Mouse (Mus musculus): ENCODE measurements around the gene Txndc8. TPM values are rescaled to one million over a fixed set of nuclear protein-coding genes. Genes with fewer than 3 reads are reported as not detected.

Txndc8 gene
- polyA plus RNA-seq, 1 experiment from 2014 or later: not detected

GRCm38 (mm10) chr4:57974400-57975117, 34.4 kb downstream of the Txndc8 start:
- no peak overlapping the region for H3K4me3 ChIP-seq
- H3K27ac ChIP-seq: no peak overlapping the region
- no peaks in the 10 kb centered on the region for H3K36me3 ChIP-seq
- 0 out of 2 replicates have a peak, but pooled peaks cover 6% of the 10 kb centered on the region for H3K9me3 ChIP-seq
- WGBS: 90% methylated on average over 6 of the region's 6 CpGs
- no peaks in the 10 kb centered on the region for H3K4me1 ChIP-seq (replicated peaks)
- H3K27me3 ChIP-seq (ENCODE audit: insufficient read depth, poor library complexity, severe bottlenecking): no peaks in the 10 kb centered on the region
- DNase-seq (ENCODE audit: low spot score): no peak

- Histone ChIP-seq H3K36me3 (no peaks in the 10 kb centered on the region), H3K9me3 (no peaks in the 10 kb centered on the region), H3K4me3 (no peak overlapping the region), H3K27me3 (ENCODE audit: insufficient read depth, poor library complexity, severe bottlenecking) (no peaks in the 10 kb centered on the region), H3K27ac (no peak overlapping the region), H3K4me1 (replicated peaks) (no peaks in the 10 kb centered on the region)
- no peak for DNase-seq (ENCODE audit: low spot score)
- 85% methylated on average over 6 of the region's 6 CpGs for whole genome bisulfite sequencing
Measured at GRCm38 (mm10) chr4:57973592-57974268, 35.2 kb downstream of the Txndc8 start.

- H3K27me3 ChIP-seq (ENCODE audit: insufficient read depth, poor library complexity, severe bottlenecking): no peaks in the 10 kb centered on the region
- no peaks in the 10 kb centered on the region for H3K4me1 ChIP-seq (replicated peaks)
- no peak overlapping the region for H3K27ac ChIP-seq
- H3K4me3 ChIP-seq: no peak overlapping the region
- DNase-seq (ENCODE audit: low spot score): no peak
- no peaks in the 10 kb centered on the region for H3K9me3 ChIP-seq
- no peaks in the 10 kb centered on the region for H3K36me3 ChIP-seq
Measured at GRCm38 (mm10) chr4:57970285-57970684, 38.6 kb downstream of the Txndc8 start.

- Histone ChIP-seq H3K27me3 (ENCODE audit: insufficient read depth, poor library complexity, severe bottlenecking) (no peaks in the 10 kb centered on the region), H3K27ac (no peak overlapping the region), H3K9me3 (no peaks in the 10 kb centered on the region), H3K4me3 (no peak overlapping the region), H3K4me1 (replicated peaks) (no peaks in the 10 kb centered on the region), H3K36me3 (no peaks in the 10 kb centered on the region)
- 73% methylated on average over 3 of the region's 3 CpGs for WGBS
- DNase-seq (ENCODE audit: low spot score): no peak
Measured at GRCm38 (mm10) chr4:57967195-57967594, 41.7 kb downstream of the Txndc8 start.

GRCm38 (mm10) chr4:57965516-57965915, 43.4 kb downstream of the Txndc8 start:
- no peaks in the 10 kb centered on the region for H3K27me3 ChIP-seq (ENCODE audit: insufficient read depth, poor library complexity, severe bottlenecking)
- WGBS: 93% methylated on average over 4 of the region's 4 CpGs
- H3K36me3 ChIP-seq: no peaks in the 10 kb centered on the region

GRCm38 (mm10) chr4:57964143-57964542, 44.8 kb downstream of the Txndc8 start:
- Histone ChIP-seq H3K4me1 (replicated peaks) (no peaks in the 10 kb centered on the region), H3K36me3 (no peaks in the 10 kb centered on the region), H3K9me3 (no peaks in the 10 kb centered on the region), H3K4me3 (no peak overlapping the region), H3K27me3 (ENCODE audit: insufficient read depth, poor library complexity, severe bottlenecking) (no peaks in the 10 kb centered on the region), H3K27ac (no peak overlapping the region)
- 59% methylated on average over 1 of the region's 1 CpGs for WGBS
- DNase-seq (ENCODE audit: low spot score): no peak

More at GRCm38 (mm10) chr4:57965516-57965915, 43.4 kb downstream of the Txndc8 start:
- H3K27ac ChIP-seq: no peak overlapping the region
- H3K4me3 ChIP-seq: no peak overlapping the region
- no peaks in the 10 kb centered on the region for H3K4me1 ChIP-seq (replicated peaks)
- no peak for DNase-seq (ENCODE audit: low spot score)
- no peaks in the 10 kb centered on the region for H3K9me3 ChIP-seq

- peaks cover 30% of the 10 kb centered on the region for H3K4me1 ChIP-seq (replicated peaks)
- no peak overlapping the region for H3K4me3 ChIP-seq
- peaks cover 6% of the 10 kb centered on the region; the same call in 1 of the 2 replicates for H3K36me3 ChIP-seq
- H3K27ac ChIP-seq: no peak overlapping the region
- peaks cover 6% of the 10 kb centered on the region; the same call in 1 of the 2 replicates for H3K27me3 ChIP-seq (ENCODE audit: insufficient read depth, poor library complexity, severe bottlenecking)
- 91% methylated on average over 8 of the region's 8 CpGs for WGBS
- no peak for DNase-seq (ENCODE audit: low spot score)
- no peaks in the 10 kb centered on the region for H3K9me3 ChIP-seq
Measured at GRCm38 (mm10) chr4:57959056-57959455, 49.9 kb downstream of the Txndc8 start.

GRCm38 (mm10) chr4:57958098-57958497, 50.8 kb downstream of the Txndc8 start:
- Histone ChIP-seq H3K9me3 (no peaks in the 10 kb centered on the region), H3K27ac (no peak overlapping the region), H3K4me3 (no peak overlapping the region), H3K27me3 (ENCODE audit: insufficient read depth, poor library complexity, severe bottlenecking) (peaks cover 6% of the 10 kb centered on the region; the same call in 1 of the 2 replicates), H3K36me3 (peaks cover 15% of the 10 kb centered on the region; the same call in 1 of the 2 replicates), H3K4me1 (replicated peaks) (peaks cover 38% of the 10 kb centered on the region)
- WGBS: 74% methylated on average over 9 of the region's 9 CpGs
- no peak for DNase-seq (ENCODE audit: low spot score)

- peak; percentile 19 for DNase-seq (ENCODE audit: low spot score)
- H3K4me3 ChIP-seq: peak overlapping the region; percentile 76
- peaks cover 38% of the 10 kb centered on the region for H3K4me1 ChIP-seq (replicated peaks)
- no peaks in the 10 kb centered on the region; the same call in 1 of the 2 replicates for H3K9me3 ChIP-seq
- peak overlapping the region; percentile 97 for H3K27ac ChIP-seq
- 47% methylated on average over 11 of the region's 11 CpGs for WGBS
- peaks cover 6% of the 10 kb centered on the region; the same call in 1 of the 2 replicates for H3K27me3 ChIP-seq (ENCODE audit: insufficient read depth, poor library complexity, severe bottlenecking)
- H3K36me3 ChIP-seq: peaks cover 18% of the 10 kb centered on the region
Measured at GRCm38 (mm10) chr4:57957200-57958085, 51.5 kb downstream of the Txndc8 start.

GRCm38 (mm10) chr4:57956029-57956960, 52.6 kb downstream of the Txndc8 start, which contains the start of gene Txn1:
Gene Txn1, minus strand, starts transcription at chr4:57956411.
- H3K4me3 ChIP-seq: peak within 1 kb of the TSS; percentile 76
- peaks cover 38% of the 10 kb centered on the region for H3K4me1 ChIP-seq (replicated peaks)
- H3K27ac ChIP-seq: peak within 1 kb of the TSS; percentile 97
- H3K27me3 ChIP-seq (ENCODE audit: insufficient read depth, poor library complexity, severe bottlenecking): peaks cover 6% of the 10 kb centered on the region; the same call in 1 of the 2 replicates
- WGBS: under 1% methylated on average over 71 of the region's 71 CpGs
- H3K9me3 ChIP-seq: peaks cover 9% of the 10 kb centered on the region
- peaks cover 29% of the 10 kb centered on the region for H3K36me3 ChIP-seq
- peak; percentile 99 for DNase-seq (ENCODE audit: low spot score)

GRCm38 (mm10) chr4:57955544-57955958, 53.4 kb downstream of the Txndc8 start:
- WGBS: under 1% methylated on average over 25 of the region's 25 CpGs
- H3K4me1 ChIP-seq (replicated peaks): peaks cover 38% of the 10 kb centered on the region
- peak overlapping the region; percentile 76 for H3K4me3 ChIP-seq
- H3K36me3 ChIP-seq: peaks cover 37% of the 10 kb centered on the region
- peaks cover 13% of the 10 kb centered on the region for H3K9me3 ChIP-seq
- H3K27me3 ChIP-seq (ENCODE audit: insufficient read depth, poor library complexity, severe bottlenecking): peaks cover 6% of the 10 kb centered on the region; the same call in 1 of the 2 replicates
- H3K27ac ChIP-seq: peak overlapping the region; percentile 97
- DNase-seq (ENCODE audit: low spot score): no peak

Measured in hindbrain, embryonic 10.5 days (tissue).